Mouse (Mus musculus) forebrain, embryonic 15.5 days (tissue): ENCODE measurements around the gene Card10. TPM values are rescaled to one million over a fixed set of nuclear protein-coding genes. Genes with fewer than 3 reads are reported as not detected.
A peak's percentile ranks its signal among the peaks of the same experiment; 100 is the strongest.

Source experiments
- ATAC-seq: fragments of 200-750 bp; cut with Nextera tagmentation; replicated peaks from 2 replicates; pipeline ENCODE4 v1.8.0; 2017; ENCODE audit warnings: mild to moderate bottlenecking, moderate TSS enrichment, moderate library complexity
- H3K27ac ChIP-seq: fragments of 300-500 bp; sonication (generic); replicated peaks from 2 replicates; pipeline ENCODE4 v1.5.1; 2015; ENCODE audit warnings: mild to moderate bottlenecking, inconsistent platforms
- H3K27me3 ChIP-seq: fragments of 300-500 bp; sonication (generic); 2 replicates; pipeline ENCODE4 v1.6.1; 2015; ENCODE audit warnings: inconsistent platforms
- H3K36me3 ChIP-seq: fragments of 300-500 bp; sonication (generic); 2 replicates; pipeline ENCODE4 v1.6.1; 2015; ENCODE audit warnings: mild to moderate bottlenecking, inconsistent platforms
- H3K4me1 ChIP-seq: fragments of 300-500 bp; sonication (generic); 2 replicates; pipeline ENCODE4 v1.6.1; 2015; ENCODE audit warnings: inconsistent platforms
- H3K4me2 ChIP-seq: fragments of 300-500 bp; sonication (generic); replicated peaks from 2 replicates; pipeline ENCODE4 v1.6.1; 2015; ENCODE audit warnings: mild to moderate bottlenecking, inconsistent platforms
- H3K4me3 ChIP-seq: fragments of 300-500 bp; sonication (generic); 2 replicates; pipeline ENCODE4 v1.5.1; 2015; ENCODE audit warnings: mild to moderate bottlenecking, inconsistent platforms
- H3K9ac ChIP-seq: fragments of 300-500 bp; sonication (generic); replicated peaks from 2 replicates; pipeline ENCODE4 v1.6.1; 2015; ENCODE audit warnings: mild to moderate bottlenecking, inconsistent platforms
- H3K9me3 ChIP-seq: fragments of 300-500 bp; sonication (generic); 2 replicates; pipeline ENCODE4 v1.6.1; 2016; ENCODE audit warnings: inconsistent platforms
- WGBS: fragments of 180-500 bp; shearing (Covaris S2); methylation state at CpG from one replicate; pipeline ENCODE4 v1.1.7; 2015; ENCODE audit warnings: mixed read lengths; 5-methylcytosine and 5-hydroxymethylcytosine counted together
- polyA plus RNA-seq: library from polyadenylated mRNA; unstranded; fragments of >200 nt; fragmentation: Nextera tagmentation; extraction: Ambion mirVana; gene quantifications from 2 replicates; pipeline ENCODE4 v1.2.1, GENCODE M21; 2015

Gene Card10
- polyA plus RNA-seq, 1 experiment from 2014 or later, result 1.3 TPM

GRCm38 (mm10) chr15:78808980-78809379 is 6.1 kb upstream of the Card10 start:
- 81% methylated on average over 2 of the region's 2 CpGs for WGBS
- no peaks in the 10 kb centered on the region for H3K36me3 ChIP-seq
- peaks cover 5% of the 10 kb centered on the region; the same call in 1 of the 2 replicates for H3K4me1 ChIP-seq
- H3K27ac ChIP-seq, result no peak overlapping the region
- no peak overlapping the region for H3K4me3 ChIP-seq
- no peak overlapping the region for H3K4me2 ChIP-seq
- H3K9me3 ChIP-seq, result no peaks in the 10 kb centered on the region
- H3K9ac ChIP-seq, result no peak overlapping the region
- H3K27me3 ChIP-seq, result no peaks in the 10 kb centered on the region
- no peak for ATAC-seq

- Histone ChIP-seq H3K27me3 (peaks cover 16% of the 10 kb centered on the region), H3K4me1 (peaks cover 23% of the 10 kb centered on the region)
Observed at GRCm38 (mm10) chr15:78807141-78807540, 4.3 kb upstream of the Card10 start.

GRCm38 (mm10) chr15:78806614-78807013 is 3.8 kb upstream of the Card10 start:
- H3K4me1 ChIP-seq, result peaks cover 28% of the 10 kb centered on the region
- H3K9me3 ChIP-seq, result no peaks in the 10 kb centered on the region
- no peak overlapping the region for H3K4me3 ChIP-seq
- no peak overlapping the region for H3K9ac ChIP-seq
- no peak overlapping the region for H3K27ac ChIP-seq
- H3K27me3 ChIP-seq, result peaks cover 21% of the 10 kb centered on the region
- H3K4me2 ChIP-seq, result no peak overlapping the region
- H3K36me3 ChIP-seq, result no peaks in the 10 kb centered on the region
- WGBS, result 35% methylated on average over 2 of the region's 2 CpGs
- ATAC-seq, result no peak

More at GRCm38 (mm10) chr15:78807141-78807540, 4.3 kb upstream of the Card10 start:
- H3K36me3 ChIP-seq, result no peaks in the 10 kb centered on the region
- no peak overlapping the region for H3K27ac ChIP-seq
- WGBS, result 73% methylated on average over 3 of the region's 3 CpGs
- no peak overlapping the region for H3K4me3 ChIP-seq
- no peak for ATAC-seq
- no peak overlapping the region for H3K9ac ChIP-seq
- no peak overlapping the region for H3K4me2 ChIP-seq
- H3K9me3 ChIP-seq, result no peaks in the 10 kb centered on the region

- H3K27me3 ChIP-seq, result peaks cover 27% of the 10 kb centered on the region
Observed at GRCm38 (mm10) chr15:78805351-78805750, 2.5 kb upstream of the Card10 start.

GRCm38 (mm10) chr15:78804326-78804725 is 1.5 kb upstream of the Card10 start:
- no peaks in the 10 kb centered on the region for H3K9me3 ChIP-seq
- peaks cover 27% of the 10 kb centered on the region for H3K27me3 ChIP-seq
- no peak overlapping the region for H3K27ac ChIP-seq
- no peak overlapping the region for H3K4me2 ChIP-seq
- no peak overlapping the region for H3K9ac ChIP-seq
- peaks cover 30% of the 10 kb centered on the region for H3K4me1 ChIP-seq
- WGBS, result 15% methylated on average over 6 of the region's 6 CpGs
- H3K4me3 ChIP-seq, result no peak overlapping the region
- no peak for ATAC-seq
- no peaks in the 10 kb centered on the region for H3K36me3 ChIP-seq

More at GRCm38 (mm10) chr15:78805351-78805750, 2.5 kb upstream of the Card10 start:
- no peaks in the 10 kb centered on the region for H3K9me3 ChIP-seq
- peaks cover 30% of the 10 kb centered on the region for H3K4me1 ChIP-seq
- ATAC-seq, result no peak
- 80% methylated on average over 2 of the region's 2 CpGs for WGBS
- no peak overlapping the region for H3K4me3 ChIP-seq
- H3K4me2 ChIP-seq, result no peak overlapping the region
- H3K36me3 ChIP-seq, result no peaks in the 10 kb centered on the region
- no peak overlapping the region for H3K9ac ChIP-seq
- H3K27ac ChIP-seq, result no peak overlapping the region

- H3K27ac ChIP-seq, result no peak overlapping the region
- peaks cover 34% of the 10 kb centered on the region for H3K4me1 ChIP-seq
- ATAC-seq, result no peak
- no peaks in the 10 kb centered on the region for H3K9me3 ChIP-seq
- H3K27me3 ChIP-seq, result peaks cover 27% of the 10 kb centered on the region
- no peak overlapping the region for H3K9ac ChIP-seq
- peak overlapping the region; percentile 92; the same call in 1 of the 2 replicates for H3K4me2 ChIP-seq
- no peak overlapping the region for H3K4me3 ChIP-seq
- no peaks in the 10 kb centered on the region for H3K36me3 ChIP-seq
- 7% methylated on average over 8 of the region's 8 CpGs for WGBS
Observed at GRCm38 (mm10) chr15:78803499-78803900, 658 bp upstream of the Card10 start.

GRCm38 (mm10) chr15:78801971-78802741 is 686 bp downstream of the Card10 start:
- Histone ChIP-seq H3K4me2 (peak overlapping the region; percentile 92), H3K4me3 (peak overlapping the region; percentile 47), H3K9me3 (no peaks in the 10 kb centered on the region), H3K4me1 (peaks cover 34% of the 10 kb centered on the region), H3K36me3 (no peaks in the 10 kb centered on the region), H3K27ac (no peak overlapping the region; the same call in 1 of the 2 replicates), H3K9ac (peak overlapping the region; percentile 54), H3K27me3 (peaks cover 27% of the 10 kb centered on the region)
- WGBS, result 3% methylated on average over 60 of the region's 67 CpGs
- ATAC-seq, result 0 out of 2 replicates have a peak, but pooled peaks have one; percentile 21

- Histone ChIP-seq H3K4me1 (peaks cover 34% of the 10 kb centered on the region), H3K4me3 (peak overlapping the region; percentile 47; the same call in 1 of the 2 replicates), H3K9ac (no peak overlapping the region), H3K27ac (no peak overlapping the region), H3K4me2 (peak overlapping the region; percentile 92; the same call in 1 of the 2 replicates), H3K36me3 (no peaks in the 10 kb centered on the region), H3K9me3 (no peaks in the 10 kb centered on the region), H3K27me3 (peaks cover 27% of the 10 kb centered on the region)
- no peak for ATAC-seq
- WGBS, result 83% methylated on average over 9 of the region's 9 CpGs
Observed at GRCm38 (mm10) chr15:78801571-78801970, 1.3 kb downstream of the Card10 start.

- no peak overlapping the region for H3K4me2 ChIP-seq
- ATAC-seq, result no peak
- H3K4me1 ChIP-seq, result peaks cover 30% of the 10 kb centered on the region
- WGBS, result 34% methylated on average over 21 of the region's 21 CpGs
- H3K9ac ChIP-seq, result no peak overlapping the region
- H3K4me3 ChIP-seq, result no peak overlapping the region
- H3K9me3 ChIP-seq, result no peaks in the 10 kb centered on the region
- peaks cover 27% of the 10 kb centered on the region for H3K27me3 ChIP-seq
- H3K27ac ChIP-seq, result peak overlapping the region; percentile 43; the same call in 1 of the 2 replicates
- no peaks in the 10 kb centered on the region for H3K36me3 ChIP-seq
Observed at GRCm38 (mm10) chr15:78799029-78799428, 3.8 kb downstream of the Card10 start.

GRCm38 (mm10) chr15:78797060-78797329 is 5.8 kb downstream of the Card10 start:
- Histone ChIP-seq H3K9me3 (no peaks in the 10 kb centered on the region), H3K27ac (no peak overlapping the region), H3K9ac (no peak overlapping the region), H3K36me3 (no peaks in the 10 kb centered on the region), H3K4me1 (peaks cover 10% of the 10 kb centered on the region), H3K4me3 (no peak overlapping the region), H3K27me3 (peaks cover 10% of the 10 kb centered on the region), H3K4me2 (no peak overlapping the region)
- ATAC-seq, result no peak
- WGBS, result 89% methylated on average over 8 of the region's 8 CpGs

GRCm38 (mm10) chr15:78796196-78797059 is 6.4 kb downstream of the Card10 start:
- Histone ChIP-seq H3K9me3 (no peaks in the 10 kb centered on the region), H3K36me3 (no peaks in the 10 kb centered on the region), H3K27me3 (peaks cover 4% of the 10 kb centered on the region), H3K27ac (no peak overlapping the region), H3K4me2 (no peak overlapping the region), H3K4me1 (peaks cover 4% of the 10 kb centered on the region), H3K9ac (no peak overlapping the region), H3K4me3 (no peak overlapping the region)
- WGBS, result 48% methylated on average over 25 of the region's 25 CpGs
- ATAC-seq, result no peak

GRCm38 (mm10) chr15:78790990-78791389 is 11.9 kb downstream of the Card10 start:
- Histone ChIP-seq H3K9me3 (no peaks in the 10 kb centered on the region), H3K9ac (no peak overlapping the region), H3K27ac (no peak overlapping the region), H3K27me3 (no peaks in the 10 kb centered on the region), H3K36me3 (no peaks in the 10 kb centered on the region), H3K4me2 (no peak overlapping the region), H3K4me3 (no peak overlapping the region), H3K4me1 (peaks cover 11% of the 10 kb centered on the region)
- 74% methylated on average over 12 of the region's 12 CpGs for WGBS
- no peak for ATAC-seq
